Mouse (Mus musculus): ENCODE results near the gene Gpr35. TPM values are rescaled to one million over a fixed set of nuclear protein-coding genes. Genes with fewer than 3 reads are reported as not detected.
"Not testable (repeated sequence)": the region's sequence is repeated elsewhere in the genome, so short reads cannot be mapped to it uniquely, and the experiment has no call there.

Gene Gpr35
- polyA plus RNA-seq, 1 experiment, result not detected

DNA sequence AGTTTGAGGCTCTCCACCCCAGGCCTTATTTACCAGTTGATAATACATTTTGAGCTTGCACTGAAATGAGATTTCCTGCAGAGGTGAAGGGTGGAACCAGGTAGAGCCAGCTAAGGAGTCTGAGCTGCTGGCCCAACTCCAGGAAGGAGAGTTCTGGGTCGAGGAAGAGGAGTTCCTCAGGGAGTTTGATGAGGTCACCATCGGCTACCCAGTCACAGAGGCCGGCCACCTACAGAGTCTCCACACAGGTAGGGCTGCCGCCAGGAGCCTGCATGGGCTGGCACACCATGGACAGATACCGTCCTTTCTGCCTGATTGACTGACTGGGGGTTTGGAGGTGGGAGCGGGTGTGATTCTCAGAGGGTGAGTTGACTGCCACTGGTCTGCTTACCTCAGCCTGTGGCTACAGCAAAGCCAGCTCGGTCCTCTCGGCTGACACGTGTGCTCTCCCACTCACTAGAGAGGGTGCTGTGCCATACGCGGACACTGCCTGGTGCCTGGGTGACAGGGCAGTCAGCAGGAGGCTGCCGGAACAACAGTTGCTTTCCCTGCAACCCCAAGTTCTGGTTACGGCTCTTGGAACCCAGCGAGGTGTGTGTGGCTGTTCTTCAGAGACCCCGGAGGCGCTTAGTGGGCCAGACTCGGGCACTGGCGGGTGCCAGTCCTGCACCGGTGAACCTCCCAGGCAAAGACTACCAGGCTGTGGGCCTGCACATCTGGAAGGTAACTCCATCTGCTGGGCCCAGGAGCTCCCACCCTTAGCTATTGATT, 7.3 kb upstream of the Gpr35 start:
- Histone ChIP-seq H3K27me3 (ENCODE audit: control insufficient read depth, insufficient read depth, low read length, poor library complexity, severe bottlenecking) (no peaks in the 10 kb centered on the region), H3K9me3 (replicated peaks; ENCODE audit: control insufficient read depth, insufficient read depth, low read length, poor library complexity, severe bottlenecking) (no peaks in the 10 kb centered on the region), H3K4me3 (ENCODE audit: low read depth, low read length) (no peak overlapping the region), H3K36me3 (ENCODE audit: control insufficient read depth, insufficient read depth, low read length, poor library complexity, severe bottlenecking) (no peaks in the 10 kb centered on the region), H3K27ac (ENCODE audit: insufficient read depth, low read length) (no peak overlapping the region), H3K4me1 (ENCODE audit: control insufficient read depth, insufficient read depth, low read length) (no peaks in the 10 kb centered on the region), H3K9ac (ENCODE audit: low read depth, poor library complexity, severe bottlenecking) (no peak overlapping the region)
- TF ChIP-seq CTCF (IDR thresholded peaks at IDR 0.05; ENCODE audit: low read depth, low read length) (no peak), EP300 (IDR thresholded peaks at IDR 0.05; ENCODE audit: insufficient read depth, low read depth, low read length) (no peak), POLR2A (IDR thresholded peaks at IDR 0.05; ENCODE audit: insufficient read depth, low read length) (no peak)

DNA sequence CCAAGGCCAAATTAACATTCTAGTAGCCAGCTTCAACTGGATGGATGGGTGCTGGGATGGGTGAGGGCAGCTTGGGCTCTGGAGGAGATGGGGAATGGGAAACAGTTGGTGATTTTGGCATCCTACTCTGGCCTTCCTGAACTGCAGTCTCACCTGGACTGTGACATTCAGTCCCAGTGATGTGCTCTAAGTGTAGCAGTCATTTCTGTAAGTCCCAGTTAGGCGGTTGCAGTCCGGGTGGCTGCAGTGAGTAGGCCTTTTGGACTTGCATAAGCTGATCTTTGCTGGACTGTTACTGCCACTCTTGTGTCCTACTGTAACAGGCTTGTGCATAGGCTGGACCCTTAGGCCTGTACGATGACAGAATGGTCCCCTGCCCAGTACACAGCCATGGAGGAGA, 2.7 kb upstream of the Gpr35 start:
- TF ChIP-seq CTCF (IDR thresholded peaks at IDR 0.05; ENCODE audit: low read depth, low read length) (no peak), EP300 (IDR thresholded peaks at IDR 0.05; ENCODE audit: insufficient read depth, low read depth, low read length) (no peak), POLR2A (IDR thresholded peaks at IDR 0.05; ENCODE audit: insufficient read depth, low read length) (no peak)
- Histone ChIP-seq H3K4me1 (ENCODE audit: control insufficient read depth, insufficient read depth, low read length) (no peaks in the 10 kb centered on the region), H3K4me3 (ENCODE audit: low read depth, low read length) (no peak overlapping the region)

DNA sequence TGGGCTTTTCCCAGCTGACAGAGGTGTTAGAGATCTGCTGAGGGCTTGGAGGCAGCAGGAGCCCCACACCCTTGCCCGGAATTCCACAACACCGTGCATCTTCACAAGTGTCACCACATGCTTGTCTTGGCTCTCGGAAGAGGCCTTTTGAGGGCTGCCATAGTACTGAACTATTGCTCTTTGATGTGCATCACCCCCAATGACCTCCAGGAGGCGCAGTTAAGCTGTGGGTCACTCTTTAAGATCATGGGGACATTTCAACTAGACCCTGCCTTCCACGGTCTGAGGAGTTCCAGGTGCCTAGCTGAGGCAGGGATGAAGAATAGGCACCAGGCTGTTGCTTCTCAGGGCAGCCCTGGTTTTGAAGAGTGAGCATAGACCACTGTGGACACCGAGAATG, 1.2 kb upstream of the Gpr35 start:
- H3K27ac ChIP-seq (ENCODE audit: insufficient read depth, low read length), result no peak overlapping the region
- no peaks in the 10 kb centered on the region for H3K27me3 ChIP-seq (ENCODE audit: control insufficient read depth, insufficient read depth, low read length, poor library complexity, severe bottlenecking)
- no peak overlapping the region for H3K9ac ChIP-seq (ENCODE audit: low read depth, poor library complexity, severe bottlenecking)
- TF ChIP-seq CTCF (IDR thresholded peaks at IDR 0.05; ENCODE audit: low read depth, low read length) (peak; percentile 42), EP300 (IDR thresholded peaks at IDR 0.05; ENCODE audit: insufficient read depth, low read depth, low read length) (no peak), POLR2A (IDR thresholded peaks at IDR 0.05; ENCODE audit: insufficient read depth, low read length) (no peak)
- no peaks in the 10 kb centered on the region for H3K9me3 ChIP-seq (replicated peaks; ENCODE audit: control insufficient read depth, insufficient read depth, low read length, poor library complexity, severe bottlenecking)
- no peaks in the 10 kb centered on the region for H3K4me1 ChIP-seq (ENCODE audit: control insufficient read depth, insufficient read depth, low read length)
- no peak overlapping the region for H3K4me3 ChIP-seq (ENCODE audit: low read depth, low read length)
- H3K36me3 ChIP-seq (ENCODE audit: control insufficient read depth, insufficient read depth, low read length, poor library complexity, severe bottlenecking), result no peaks in the 10 kb centered on the region

More for the DNA sequence above, 2.7 kb upstream of the Gpr35 start:
- Histone ChIP-seq H3K9me3 (replicated peaks; ENCODE audit: control insufficient read depth, insufficient read depth, low read length, poor library complexity, severe bottlenecking) (no peaks in the 10 kb centered on the region), H3K27me3 (ENCODE audit: control insufficient read depth, insufficient read depth, low read length, poor library complexity, severe bottlenecking) (no peaks in the 10 kb centered on the region), H3K27ac (ENCODE audit: insufficient read depth, low read length) (no peak overlapping the region), H3K9ac (ENCODE audit: low read depth, poor library complexity, severe bottlenecking) (no peak overlapping the region), H3K36me3 (ENCODE audit: control insufficient read depth, insufficient read depth, low read length, poor library complexity, severe bottlenecking) (no peaks in the 10 kb centered on the region)

DNA sequence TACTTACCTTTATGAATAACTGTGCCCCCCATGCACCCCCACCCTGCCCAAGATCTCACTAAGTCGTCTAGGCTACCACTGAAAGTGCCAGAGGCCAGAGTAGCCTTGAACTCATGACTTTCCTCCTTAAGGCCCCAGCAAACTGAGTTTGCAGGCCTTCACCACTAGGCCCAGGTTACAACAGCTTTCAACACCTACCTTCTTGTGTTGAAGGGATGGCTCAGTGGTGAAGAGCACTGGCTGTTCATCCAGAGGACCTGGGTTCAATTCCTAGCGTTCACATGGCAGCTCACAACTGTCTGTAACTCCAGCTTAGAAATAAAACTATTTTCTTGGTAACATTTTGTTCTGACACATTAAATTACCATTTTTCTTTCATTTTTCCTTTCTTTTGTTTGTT, 3.0 kb downstream of the Gpr35 start:
- Histone ChIP-seq H3K27ac (ENCODE audit: insufficient read depth, low read length) (no peak overlapping the region), H3K27me3 (ENCODE audit: control insufficient read depth, insufficient read depth, low read length, poor library complexity, severe bottlenecking) (no peaks in the 10 kb centered on the region), H3K36me3 (ENCODE audit: control insufficient read depth, insufficient read depth, low read length, poor library complexity, severe bottlenecking) (no peaks in the 10 kb centered on the region), H3K9me3 (replicated peaks; ENCODE audit: control insufficient read depth, insufficient read depth, low read length, poor library complexity, severe bottlenecking) (no peaks in the 10 kb centered on the region), H3K4me3 (ENCODE audit: low read depth, low read length) (no peak overlapping the region), H3K9ac (ENCODE audit: low read depth, poor library complexity, severe bottlenecking) (no peak overlapping the region), H3K4me1 (ENCODE audit: control insufficient read depth, insufficient read depth, low read length) (no peaks in the 10 kb centered on the region)
- TF ChIP-seq POLR2A (IDR thresholded peaks at IDR 0.05; ENCODE audit: insufficient read depth, low read length) (no peak), EP300 (IDR thresholded peaks at IDR 0.05; ENCODE audit: insufficient read depth, low read depth, low read length) (no peak), CTCF (IDR thresholded peaks at IDR 0.05; ENCODE audit: low read depth, low read length) (no peak)

DNA sequence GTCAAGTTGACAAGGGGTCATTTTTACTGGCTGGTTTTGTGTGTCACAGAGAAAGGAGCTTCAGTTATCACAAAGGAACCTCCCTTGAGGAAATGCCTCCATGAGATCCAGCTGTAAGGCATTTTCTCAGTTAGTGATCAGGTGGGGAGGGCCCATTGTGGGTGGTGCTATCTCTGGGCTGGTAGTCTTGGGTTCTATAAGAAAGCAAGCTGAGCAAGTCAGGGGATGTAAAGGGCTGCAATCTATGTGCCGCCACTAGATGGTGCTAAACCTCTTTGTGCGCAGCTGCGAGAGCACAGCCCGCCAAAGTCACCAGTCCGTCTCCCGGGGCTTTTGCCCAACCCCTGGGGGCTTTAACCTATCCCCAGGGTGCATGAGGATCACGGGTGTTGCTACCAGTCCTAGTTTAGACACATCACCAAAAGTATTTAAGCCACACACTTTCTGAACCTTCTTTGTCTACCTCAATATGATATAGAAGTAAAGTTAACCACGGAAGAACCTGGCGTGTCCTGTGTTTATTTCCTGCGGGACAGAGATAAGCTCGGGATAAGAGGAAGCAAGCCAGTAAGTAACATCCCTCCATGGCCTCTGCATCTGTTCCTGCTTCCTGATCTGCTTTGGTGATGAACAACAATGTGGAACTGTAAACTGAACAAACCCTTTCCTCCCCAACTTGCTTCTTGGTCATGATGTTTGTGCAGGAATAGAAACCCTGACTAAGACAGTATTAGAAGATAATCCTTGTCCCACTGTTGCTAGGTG, 6.1 kb downstream of the Gpr35 start:
- H3K27me3 ChIP-seq (ENCODE audit: control insufficient read depth, insufficient read depth, low read length, poor library complexity, severe bottlenecking), result not testable (repeated sequence)

DNA sequence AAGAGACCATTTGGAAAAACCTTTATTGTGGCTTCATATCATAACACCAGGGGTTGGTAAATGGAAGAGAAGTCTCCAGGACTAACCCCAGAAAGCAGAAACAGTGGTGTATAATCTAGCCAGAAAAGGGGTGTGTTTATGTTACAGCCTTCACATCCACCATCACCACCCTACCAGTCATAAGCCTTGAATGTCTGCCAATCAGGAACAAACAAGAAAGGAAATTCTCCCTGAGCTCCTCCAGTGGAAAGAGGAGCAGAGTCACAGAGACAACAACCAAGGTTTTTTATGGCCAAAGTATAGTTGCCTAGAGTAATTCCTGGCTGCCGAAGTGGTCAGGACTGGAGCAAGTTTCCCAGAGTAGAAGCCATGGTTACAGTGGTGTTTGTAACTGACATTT, 8.3 kb downstream of the Gpr35 start:
- Histone ChIP-seq H3K27me3 (ENCODE audit: control insufficient read depth, insufficient read depth, low read length, poor library complexity, severe bottlenecking) (no peaks in the 10 kb centered on the region), H3K36me3 (ENCODE audit: control insufficient read depth, insufficient read depth, low read length, poor library complexity, severe bottlenecking) (no peaks in the 10 kb centered on the region), H3K27ac (ENCODE audit: insufficient read depth, low read length) (no peak overlapping the region), H3K4me3 (ENCODE audit: low read depth, low read length) (no peak overlapping the region), H3K9ac (ENCODE audit: low read depth, poor library complexity, severe bottlenecking) (no peak overlapping the region), H3K4me1 (ENCODE audit: control insufficient read depth, insufficient read depth, low read length) (no peaks in the 10 kb centered on the region), H3K9me3 (replicated peaks; ENCODE audit: control insufficient read depth, insufficient read depth, low read length, poor library complexity, severe bottlenecking) (no peaks in the 10 kb centered on the region)
- TF ChIP-seq POLR2A (IDR thresholded peaks at IDR 0.05; ENCODE audit: insufficient read depth, low read length), result no peak
- TF ChIP-seq EP300 (IDR thresholded peaks at IDR 0.05; ENCODE audit: insufficient read depth, low read depth, low read length), result no peak
- TF ChIP-seq CTCF (IDR thresholded peaks at IDR 0.05; ENCODE audit: low read depth, low read length), result no peak

More for the DNA sequence above, 6.1 kb downstream of the Gpr35 start:
- not testable (repeated sequence) for H3K27ac ChIP-seq (ENCODE audit: insufficient read depth, low read length); H3K9me3 ChIP-seq (replicated peaks; ENCODE audit: control insufficient read depth, insufficient read depth, low read length, poor library complexity, severe bottlenecking); H3K9ac ChIP-seq (ENCODE audit: low read depth, poor library complexity, severe bottlenecking); H3K36me3 ChIP-seq (ENCODE audit: control insufficient read depth, insufficient read depth, low read length, poor library complexity, severe bottlenecking); H3K4me3 ChIP-seq (ENCODE audit: low read depth, low read length); H3K4me1 ChIP-seq (ENCODE audit: control insufficient read depth, insufficient read depth, low read length)
- TF ChIP-seq CTCF (IDR thresholded peaks at IDR 0.05; ENCODE audit: low read depth, low read length), result peak; percentile 36

DNA sequence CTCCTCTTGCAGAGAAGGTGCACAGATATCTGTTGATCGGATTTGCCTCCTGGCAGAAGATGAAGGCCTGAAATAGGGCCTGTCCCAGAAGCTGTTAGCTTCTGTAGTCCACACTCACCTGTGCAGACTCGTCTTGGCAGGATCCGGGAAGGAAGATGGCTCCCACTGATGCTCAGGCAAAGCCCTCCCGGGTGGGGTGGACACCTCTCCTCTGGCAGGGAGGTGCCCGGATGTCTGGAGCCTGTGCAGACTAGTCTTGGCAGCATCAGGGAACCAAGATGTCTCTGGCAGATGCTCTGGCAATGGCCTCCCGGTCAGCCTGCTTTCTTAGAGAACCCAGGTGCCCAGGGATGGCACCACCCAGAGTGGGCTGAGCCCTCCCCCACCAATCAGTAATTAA, 20.1 kb downstream of the Gpr35 start:
- not testable (repeated sequence) for H3K4me1 ChIP-seq (ENCODE audit: control insufficient read depth, insufficient read depth, low read length); H3K4me3 ChIP-seq (ENCODE audit: low read depth, low read length); H3K9ac ChIP-seq (ENCODE audit: low read depth, poor library complexity, severe bottlenecking); H3K36me3 ChIP-seq (ENCODE audit: control insufficient read depth, insufficient read depth, low read length, poor library complexity, severe bottlenecking); H3K27ac ChIP-seq (ENCODE audit: insufficient read depth, low read length); H3K27me3 ChIP-seq (ENCODE audit: control insufficient read depth, insufficient read depth, low read length, poor library complexity, severe bottlenecking); H3K9me3 ChIP-seq (replicated peaks; ENCODE audit: control insufficient read depth, insufficient read depth, low read length, poor library complexity, severe bottlenecking)

All from ES-Bruce4 (cell line).